Mouse (Mus musculus): ENCODE measurements around the gene Gtpbp1.

DNA sequence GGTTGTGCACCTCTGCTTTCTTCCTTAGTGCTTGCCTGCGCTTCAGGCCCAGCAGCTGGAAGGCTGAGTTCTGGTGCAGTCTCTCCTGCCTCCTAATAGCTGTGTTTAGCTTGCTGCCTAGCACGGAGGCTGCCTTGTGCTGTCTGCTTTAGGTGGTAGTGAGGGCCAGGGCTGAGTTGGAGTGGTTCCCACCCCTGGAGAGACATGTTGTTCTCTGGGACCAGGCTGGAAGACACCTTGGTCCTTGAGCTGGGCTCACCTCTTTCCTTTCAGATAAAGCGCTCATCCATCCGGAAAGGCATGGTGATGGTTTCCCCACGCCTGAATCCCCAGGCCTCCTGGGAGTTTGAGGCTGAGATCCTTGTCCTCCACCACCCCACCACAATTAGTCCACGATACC lies 26.1 kb downstream of the Gtpbp1 start:
- no peak for TF ChIP-seq POLR2A (IDR thresholded peaks at IDR 0.05; ENCODE audit: low read depth, low read length)
- no peak for TF ChIP-seq ZNF384 (IDR thresholded peaks at IDR 0.05; ENCODE audit: low read depth, low read length)
- TF ChIP-seq MYC (IDR thresholded peaks at IDR 0.05; ENCODE audit: low read depth, low read length), result no peak
- TF ChIP-seq NELFE (IDR thresholded peaks at IDR 0.05; ENCODE audit: low read depth, low read length), result no peak
- no peak for TF ChIP-seq CTCF (conservative IDR thresholded peaks at IDR 0.05 in 1 of 2, IDR thresholded peaks at IDR 0.05 in 1 of 2; ENCODE audit: low read depth in 2 of 2, low read length in 2 of 2)
- TF ChIP-seq EP300 (IDR thresholded peaks at IDR 0.05; ENCODE audit: low read length), result no peak
- no peak for TF ChIP-seq ZC3H11A (IDR thresholded peaks at IDR 0.05; ENCODE audit: low read depth, low read length)
- TF ChIP-seq RCOR1 (conservative IDR thresholded peaks at IDR 0.05; ENCODE audit: low read depth, low read length), result no peak
- TF ChIP-seq ZKSCAN1 (IDR thresholded peaks at IDR 0.05; ENCODE audit: borderline replicate concordance, low read depth, low read length), result no peak

Data from CH12.LX (cell line).